Mouse (Mus musculus) MEL (cell line): ENCODE data around the gene Itga9.

Experiments used
- BHLHE40 ChIP-seq: IDR thresholded peaks from 2 replicates; pipeline ENCODE4 v1.6.1; 2012; ENCODE audit warnings: low read depth, mild to moderate bottlenecking, inconsistent platforms, low read length, improper control_type of control experiment, borderline replicate concordance
- CTCF ChIP-seq, 3 experiments: IDR thresholded peaks in 2 of 3; conservative IDR thresholded peaks in 1 of 3; 2 replicates each; pipeline ENCODE4 v1.5.1; 2011 to 2012; ENCODE audit warnings: low read length in 3 of 3, low read depth in 2 of 3, mild to moderate bottlenecking in 2 of 3, improper control_type of control experiment in 1 of 3, inconsistent platforms in 1 of 3, mixed read lengths in 1 of 3, moderate library complexity in 1 of 3; ENCODE audit not compliant: control insufficient read depth in 1 of 3, insufficient read depth in 1 of 3, poor library complexity in 1 of 3, severe bottlenecking in 1 of 3
- GATA1 ChIP-seq: IDR thresholded peaks from 2 replicates; pipeline ENCODE4 v1.6.1; 2011; ENCODE audit warnings: low read depth, low read length, improper control_type of control experiment
- MAX ChIP-seq: IDR thresholded peaks from 2 replicates; pipeline ENCODE4 v1.6.1; 2011; ENCODE audit warnings: low read length, improper control_type of control experiment
- POLR2AphosphoS5 ChIP-seq: IDR thresholded peaks from 2 replicates; pipeline ENCODE4 v1.6.1; 2012; ENCODE audit warnings: low read depth, borderline replicate concordance, mild to moderate bottlenecking, inconsistent platforms, low read length, moderate library complexity, mixed read lengths
- TBP ChIP-seq: IDR thresholded peaks from 2 replicates; pipeline ENCODE4 v1.8.0; 2011; ENCODE audit warnings: low read depth, low read length, improper control_type of control experiment

DNA sequence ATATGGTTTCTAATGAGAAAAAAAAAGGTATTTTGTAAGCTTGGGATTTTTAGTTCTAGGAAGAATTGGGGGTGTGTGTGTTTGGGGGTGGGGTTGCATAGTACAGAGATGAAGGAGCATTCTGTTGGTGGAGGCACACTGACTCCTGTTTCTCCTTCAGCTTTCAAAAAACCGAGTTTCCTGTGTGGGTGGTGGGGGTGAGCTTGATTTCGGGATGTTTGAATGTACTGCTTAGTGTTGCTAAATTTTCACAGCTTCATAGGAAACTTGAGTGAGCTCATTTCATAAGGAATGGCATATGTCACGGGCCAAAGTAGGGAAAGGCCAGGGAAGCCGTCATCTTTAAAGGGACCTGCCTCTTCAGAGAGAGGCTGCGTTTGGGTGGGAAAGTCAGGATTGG is 122.5 kb downstream of the Itga9 start:
- TF ChIP-seq CTCF (IDR thresholded peaks at IDR 0.05 in 2 of 3, conservative IDR thresholded peaks at IDR 0.05 in 1 of 3; ENCODE audit: control insufficient read depth in 1 of 3, insufficient read depth in 1 of 3, low read depth in 2 of 3, low read length in 3 of 3, poor library complexity in 1 of 3, severe bottlenecking in 1 of 3) (no peak), BHLHE40 (no peak), GATA1 (no peak), TBP (no peak), MAX (no peak), POLR2AphosphoS5 (no peak)
